Mouse (Mus musculus) embryo, embryonic 10.5 days (tissue): ENCODE measurements around the gene Taf15.
"Not testable (repeated sequence)": the region's sequence is repeated elsewhere in the genome, so short reads cannot be mapped to it uniquely, and the experiment has no call there.

ENCODE experiments used
- DNase-seq: peaks from one replicate; pipeline ENCODE4 v3.0.0-alpha.2; 2015; ENCODE audit warnings: low spot score

Gene Taf15

DNA sequence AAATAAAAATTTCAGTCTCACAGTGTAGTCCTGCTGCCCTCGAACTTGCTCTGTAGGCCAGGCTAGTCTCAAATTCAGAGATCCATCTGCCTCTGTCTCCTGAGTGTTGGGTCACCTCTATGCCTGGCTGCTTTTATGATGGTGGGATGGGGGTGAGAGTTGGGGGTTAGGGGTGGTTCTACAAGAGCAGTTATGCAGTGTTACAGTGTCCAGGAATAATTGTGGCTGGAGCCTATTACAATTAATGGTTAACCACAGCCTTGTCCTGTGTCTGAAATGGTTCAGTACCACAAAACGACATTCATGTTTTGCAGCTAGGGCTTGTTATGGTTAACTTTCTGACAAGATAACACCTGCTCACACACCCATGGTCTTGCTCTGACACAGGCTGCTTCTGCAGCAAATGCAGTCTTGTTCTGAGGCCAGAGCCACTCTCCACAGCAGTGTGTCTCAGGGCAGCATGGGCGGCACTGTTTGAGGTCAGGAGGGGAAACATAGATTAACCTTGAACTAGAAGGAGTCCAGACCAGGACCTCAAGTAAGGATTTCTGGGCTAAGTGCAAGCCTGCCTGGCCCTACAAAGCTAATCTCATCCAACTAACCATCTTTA lies 65.9 kb downstream of the Taf15 start:
- DNase-seq: no peak

DNA sequence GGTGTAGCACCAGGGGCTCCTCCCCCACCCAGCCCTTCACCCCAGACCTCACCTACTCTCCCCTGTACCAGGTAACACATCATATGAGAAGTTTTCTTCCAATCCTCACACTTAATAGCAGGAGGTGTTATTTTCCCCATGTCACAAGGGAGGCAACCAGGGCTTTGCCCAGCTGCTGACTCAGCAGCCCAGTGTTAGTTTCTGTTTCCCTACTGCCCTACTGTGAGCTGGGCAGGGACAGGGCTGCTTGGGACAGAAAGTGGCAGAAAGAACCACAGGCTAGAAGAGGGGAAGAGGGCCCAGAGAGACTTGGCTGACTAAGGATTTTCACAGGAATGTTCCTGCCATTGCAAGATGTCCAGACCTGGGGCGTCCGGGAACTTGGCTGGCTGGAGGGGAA lies 68.0 kb downstream of the Taf15 start:
- no peak for DNase-seq

DNA sequence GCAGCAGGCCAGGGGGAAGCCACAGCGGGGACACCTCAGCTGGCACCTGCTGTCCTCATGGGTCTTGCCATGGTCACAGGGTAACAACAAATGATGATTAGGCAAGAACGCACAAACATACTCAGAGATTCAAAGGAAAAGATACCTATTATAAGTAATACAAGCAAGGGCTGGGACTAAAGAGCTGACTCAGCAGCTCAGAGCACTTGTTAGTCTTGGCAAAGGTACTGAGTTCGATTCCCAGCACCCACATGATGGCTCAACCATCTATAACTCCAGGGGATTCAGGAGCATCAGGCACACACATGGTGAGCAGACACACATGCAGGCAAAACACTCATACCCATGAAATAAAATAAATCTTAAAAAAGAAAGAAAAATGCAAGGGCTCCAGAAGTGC lies 68.5 kb downstream of the Taf15 start:
- no peak for DNase-seq

DNA sequence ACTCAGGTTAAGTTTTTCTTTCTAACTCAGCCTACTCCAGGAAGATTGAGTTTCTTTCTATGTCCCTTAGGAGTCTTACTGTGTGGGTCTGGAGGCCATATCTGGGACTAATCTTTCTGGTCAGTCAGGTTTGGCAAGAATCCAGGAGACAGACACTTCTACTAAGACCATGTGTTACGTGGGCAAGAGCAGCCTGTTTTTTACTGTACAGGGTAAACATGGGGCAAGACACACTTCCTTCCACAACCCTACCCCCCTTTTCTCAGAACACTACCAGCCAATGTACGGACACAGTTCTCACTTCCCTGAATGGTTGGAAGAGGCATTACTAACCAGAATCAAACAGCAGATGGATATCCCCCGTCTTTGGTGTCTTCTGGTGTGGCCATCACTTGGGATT lies 71.3 kb downstream of the Taf15 start:
- DNase-seq: peak; percentile 15

DNA sequence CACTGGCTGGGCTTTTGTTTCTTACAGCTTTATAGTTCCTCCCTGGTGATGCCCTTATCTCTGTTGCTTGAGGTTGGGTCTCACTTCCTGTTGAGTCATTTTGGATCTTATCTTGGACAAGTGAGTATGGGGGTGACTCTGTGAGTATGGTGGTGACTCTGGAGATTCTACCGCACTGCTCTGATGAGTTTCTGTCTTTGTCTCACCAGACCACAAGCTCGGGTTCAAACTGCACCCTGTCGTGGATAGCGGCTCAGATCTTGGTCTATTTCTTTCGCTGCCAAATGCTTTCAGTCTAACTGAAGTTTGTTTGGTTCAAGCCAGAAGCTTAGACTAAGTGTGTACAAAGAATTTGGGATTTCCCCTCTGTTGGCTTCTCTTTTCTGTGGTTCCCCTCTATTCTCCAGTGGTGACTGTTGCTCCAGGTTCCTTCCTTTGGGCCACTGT lies 77.3 kb downstream of the Taf15 start:
- no peak for DNase-seq

DNA sequence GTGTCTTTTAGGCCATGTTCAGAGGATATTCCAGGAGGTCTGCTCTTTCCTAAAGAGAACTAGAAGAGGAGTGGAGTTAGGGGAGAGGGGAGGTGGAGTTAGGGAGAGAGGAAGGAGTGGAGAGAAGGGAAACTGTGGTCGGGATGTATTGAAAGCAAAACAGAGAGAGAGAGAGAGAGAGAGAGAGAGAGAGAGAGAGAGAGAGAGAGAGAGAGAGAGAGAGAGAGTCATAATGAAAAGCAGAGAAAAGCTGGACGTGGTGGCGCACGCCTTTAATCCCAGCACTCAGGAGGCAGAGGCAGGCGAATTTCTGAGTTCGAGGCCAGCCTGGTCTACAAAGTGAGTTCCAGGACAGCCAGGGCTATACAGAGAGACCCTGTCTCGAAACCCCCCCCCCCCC lies 78.2 kb downstream of the Taf15 start:
- DNase-seq: not testable (repeated sequence)

DNA sequence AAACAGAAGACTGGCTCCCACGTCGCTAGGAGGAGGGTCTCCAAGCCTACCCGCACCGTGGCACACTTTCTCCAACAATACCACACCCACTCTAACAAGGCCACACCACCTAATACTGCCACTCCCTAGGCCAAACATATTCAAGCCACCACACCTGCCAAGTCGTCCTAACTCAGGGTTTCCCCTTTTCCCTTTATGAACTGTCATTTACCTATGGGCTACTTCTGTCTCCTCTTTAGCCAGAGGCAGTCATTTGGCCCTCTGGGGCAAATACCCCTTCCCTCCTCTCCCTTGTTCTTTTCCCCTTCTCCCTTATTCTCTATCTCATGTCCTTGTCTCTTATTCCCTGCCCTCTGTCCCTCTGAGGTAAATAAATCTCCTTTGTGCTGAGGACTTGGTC lies 78.8 kb downstream of the Taf15 start:
- DNase-seq: no peak
